Mouse (Mus musculus) thymus, postnatal 10 days (tissue): ENCODE data around the gene Cabcoco1.

Source experiments
- DNase-seq, 2 experiments: peaks; one replicate each; pipeline ENCODE4 v3.0.0; 2021; ENCODE audit warnings: low spot score in 2 of 2

Gene Cabcoco1

DNA sequence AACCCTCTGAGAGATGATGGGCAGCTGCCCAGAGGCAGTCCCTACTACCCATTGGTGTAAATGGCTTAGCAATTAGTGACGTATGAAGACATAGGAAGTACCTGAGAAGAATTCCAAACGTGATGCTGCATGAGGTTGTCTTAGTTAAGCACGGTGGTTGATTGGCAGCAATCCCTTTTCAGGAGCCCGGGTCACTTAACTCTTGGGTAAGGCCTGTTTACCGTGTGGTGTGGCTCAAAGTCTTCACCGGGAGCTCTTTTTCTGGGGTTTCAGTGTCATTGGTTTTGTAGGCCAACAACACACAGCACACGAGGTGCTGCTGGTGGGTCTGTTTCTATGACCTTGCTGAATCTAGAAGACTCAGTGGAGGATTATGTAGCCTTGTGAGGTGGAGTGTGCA lies 105.9 kb downstream of the Cabcoco1 start:
- DNase-seq, result no peak

GRCm38 (mm10) chr10:68435001-68435560 lies 106.6 kb downstream of the Cabcoco1 start:
- DNase-seq, result no peak

- DNase-seq, result no peak
These were observed 107.6 kb downstream of the Cabcoco1 start for GRCm38 (mm10) chr10:68434045-68434639.

DNA sequence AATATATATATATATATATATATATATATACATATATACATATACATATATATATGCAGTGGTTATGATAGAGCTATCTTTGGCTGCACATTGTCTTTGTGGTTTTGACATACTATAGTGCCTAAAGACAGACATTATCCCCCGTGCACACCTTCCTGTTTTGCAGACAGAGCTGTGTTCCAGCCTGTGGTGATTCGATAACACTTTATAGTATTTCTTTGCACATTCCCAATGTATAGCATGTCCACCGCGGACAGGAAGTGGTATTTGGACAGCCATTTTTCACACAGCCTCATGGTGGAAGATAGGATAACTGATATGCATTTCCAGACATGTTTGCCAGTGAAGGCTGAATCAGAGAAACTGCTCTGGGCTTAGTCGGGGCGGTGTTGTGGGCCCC lies 110.3 kb downstream of the Cabcoco1 start:
- no peak for DNase-seq

DNA sequence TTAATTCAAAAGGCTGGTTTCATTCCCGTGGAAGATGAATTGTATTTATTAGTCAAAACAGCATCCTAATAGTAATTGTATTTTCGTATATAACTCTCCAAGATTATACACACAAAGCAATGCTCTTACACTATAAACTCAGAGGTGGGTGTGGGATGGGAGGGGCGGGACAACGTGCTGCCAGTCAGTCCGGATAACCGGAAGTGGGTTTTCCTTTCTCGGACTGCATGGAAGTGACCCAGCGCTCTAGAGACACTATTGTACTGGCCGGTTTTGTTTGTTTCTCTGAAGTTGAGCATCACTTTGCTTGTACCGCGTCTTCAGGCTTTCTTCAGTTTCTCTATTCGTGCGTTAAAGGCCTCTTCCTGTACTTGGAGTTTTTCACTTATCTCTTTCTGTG lies 110.8 kb downstream of the Cabcoco1 start:
- DNase-seq, result no peak

- no peak for DNase-seq
These were observed 121.2 kb downstream of the Cabcoco1 start for GRCm38 (mm10) chr10:68420393-68420920.

- DNase-seq, result no peak
These were observed 121.8 kb downstream of the Cabcoco1 start for GRCm38 (mm10) chr10:68419893-68420292.

DNA sequence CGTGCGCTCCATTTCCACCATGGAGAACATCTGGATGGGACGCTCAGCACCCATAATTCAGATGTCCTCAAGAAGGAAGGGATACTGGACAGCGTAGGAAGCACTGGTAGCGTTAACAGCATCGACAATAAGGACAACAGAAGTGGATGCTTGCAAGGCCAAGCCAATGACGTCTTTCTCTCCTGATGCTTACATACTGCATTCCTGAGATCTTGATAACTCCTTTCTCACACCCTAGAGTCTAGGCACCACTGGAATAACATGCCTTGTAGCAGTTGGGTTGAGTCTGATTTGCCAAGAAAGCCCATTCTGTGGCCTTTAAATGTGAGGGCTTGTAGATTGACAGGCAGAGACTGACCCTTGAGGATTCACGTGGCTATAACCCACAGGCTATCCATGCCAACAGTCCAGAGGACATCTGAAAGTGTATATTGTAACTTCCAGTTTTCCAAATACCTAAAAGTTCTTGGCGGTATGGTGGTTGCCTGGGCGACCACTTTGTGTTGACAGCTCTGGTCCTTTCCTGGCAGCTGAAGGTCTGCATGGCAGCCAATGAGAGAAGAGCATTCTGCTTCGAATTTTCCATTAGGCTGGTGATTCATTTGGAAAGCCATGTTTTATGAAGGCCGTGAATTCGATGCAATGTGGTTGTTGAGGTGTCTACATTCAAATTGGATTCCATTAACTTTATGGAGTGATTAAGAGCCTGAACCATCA lies 124.5 kb downstream of the Cabcoco1 start:
- no peak for DNase-seq

GRCm38 (mm10) chr10:68405936-68406335 lies 135.8 kb downstream of the Cabcoco1 start:
- no peak for DNase-seq

DNA sequence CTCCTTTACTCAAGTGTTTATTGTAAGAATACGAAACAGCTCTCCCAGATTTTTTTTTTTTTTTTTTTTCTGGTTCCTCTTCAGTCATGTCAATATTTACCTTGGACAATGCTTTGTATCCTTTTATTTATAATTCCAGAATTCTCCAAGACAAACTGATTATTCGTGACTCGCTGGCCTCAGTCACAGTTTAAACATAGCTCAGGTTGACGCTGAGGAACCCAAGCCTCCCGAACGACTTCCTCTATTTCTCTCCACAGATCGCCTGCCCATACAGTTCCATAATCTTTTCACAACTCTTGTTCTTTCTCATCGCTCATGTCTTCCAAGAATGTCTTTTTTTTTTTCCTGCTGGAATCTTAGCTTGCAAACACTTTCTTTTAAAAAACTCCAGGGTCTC lies 144.9 kb downstream of the Cabcoco1 start:
- DNase-seq, result no peak

GRCm38 (mm10) chr10:68396083-68396482 lies 145.6 kb downstream of the Cabcoco1 start:
- DNase-seq, result no peak

DNA sequence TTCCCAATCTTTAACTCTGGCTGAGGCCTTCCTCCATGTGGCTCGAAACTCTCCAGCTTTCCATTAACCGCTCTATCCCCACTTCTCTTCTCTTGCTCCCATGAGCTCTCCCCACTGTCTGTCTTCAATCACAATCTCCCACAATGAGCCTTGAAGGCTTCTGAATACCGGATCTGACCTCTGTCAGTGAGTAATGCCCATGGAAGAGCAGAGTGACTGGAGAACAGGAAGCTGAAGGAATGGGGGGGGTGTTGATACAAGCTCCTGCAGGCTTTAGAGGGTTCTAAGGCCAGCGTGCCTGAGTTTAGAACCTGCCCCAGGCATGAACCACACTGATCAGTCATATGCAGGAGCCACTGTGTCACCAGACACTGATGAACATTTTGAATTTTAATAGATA lies 150.1 kb downstream of the Cabcoco1 start:
- DNase-seq, result no peak

DNA sequence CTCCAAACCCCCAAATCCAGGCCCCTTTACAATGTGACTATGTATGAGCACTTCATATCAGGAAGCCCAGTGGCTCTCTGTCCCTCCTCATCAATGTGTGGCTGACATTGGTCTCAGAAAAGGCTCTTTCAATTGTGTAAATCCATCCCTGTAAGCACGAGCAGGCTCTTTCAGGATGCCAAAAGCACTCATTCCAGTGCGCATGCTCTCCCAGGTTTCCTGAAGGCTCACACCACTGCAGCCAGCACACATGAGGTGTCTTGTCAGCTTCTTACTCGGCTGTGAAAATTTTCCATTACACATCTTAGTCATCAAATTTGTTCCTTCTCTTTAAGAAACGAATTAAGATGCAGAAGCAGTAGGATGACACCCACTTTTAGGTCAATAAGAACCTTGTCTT lies 152.9 kb downstream of the Cabcoco1 start:
- DNase-seq, result no peak

DNA sequence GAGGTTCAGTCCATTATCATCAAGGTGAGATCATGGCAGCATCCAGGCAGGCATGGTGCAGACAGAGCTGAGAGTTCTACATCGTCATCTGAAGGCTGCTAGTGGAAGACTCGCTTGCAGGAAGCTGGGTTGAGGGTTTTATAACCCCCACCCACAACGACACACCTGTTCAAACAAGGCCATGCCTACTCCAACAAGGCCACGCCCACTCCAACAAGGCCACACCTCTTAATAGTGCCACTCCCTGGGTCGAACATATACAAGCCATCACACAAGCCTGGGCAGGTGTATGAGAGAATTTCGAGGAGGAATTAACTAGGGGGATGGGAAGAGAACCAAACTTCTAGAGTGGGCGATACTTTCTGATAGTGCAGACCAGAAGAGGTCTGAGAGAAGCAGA lies 153.6 kb downstream of the Cabcoco1 start:
- no peak for DNase-seq
